Mouse (Mus musculus): Measurements from ENCODE around the gene Cntn2.

Gene Cntn2

GRCm38 (mm10) chr1:132557901-132558631 lies 15.0 kb upstream of the Cntn2 start:
- peak; percentile 51 to 66 for DNase-seq

GRCm38 (mm10) chr1:132543789-132544188 lies 733 bp upstream of the Cntn2 start:
- DNase-seq, result no peak

GRCm38 (mm10) chr1:132541824-132542599 lies 1.0 kb downstream of the Cntn2 start:
- no peak for DNase-seq

- peak; percentile 78 to 86 for DNase-seq
Measured at GRCm38 (mm10) chr1:132541171-132541823, 1.8 kb downstream of the Cntn2 start.

- no peak for DNase-seq
Measured at GRCm38 (mm10) chr1:132540701-132541100, 2.4 kb downstream of the Cntn2 start.

- no peak for DNase-seq
Measured at GRCm38 (mm10) chr1:132537736-132538135, 5.3 kb downstream of the Cntn2 start.

GRCm38 (mm10) chr1:132536416-132536815 lies 6.6 kb downstream of the Cntn2 start:
- no peak for DNase-seq

GRCm38 (mm10) chr1:132535541-132535940 lies 7.5 kb downstream of the Cntn2 start:
- DNase-seq, result no peak

GRCm38 (mm10) chr1:132533840-132534239 lies 9.2 kb downstream of the Cntn2 start:
- DNase-seq, result no peak

- DNase-seq, result no peak
Measured at GRCm38 (mm10) chr1:132532521-132532920, 10.5 kb downstream of the Cntn2 start.

GRCm38 (mm10) chr1:132530631-132531191 lies 12.3 kb downstream of the Cntn2 start:
- DNase-seq, result no peak

- DNase-seq, result no peak
Measured at GRCm38 (mm10) chr1:132528647-132529334, 14.3 kb downstream of the Cntn2 start.

- DNase-seq, result no peak
Measured at GRCm38 (mm10) chr1:132528071-132528470, 15.0 kb downstream of the Cntn2 start.

- DNase-seq, result peak; percentile 69 to 73
Measured at GRCm38 (mm10) chr1:132525832-132526231, 17.2 kb downstream of the Cntn2 start.

- peak; percentile 48 to 53 for DNase-seq
Measured at GRCm38 (mm10) chr1:132523920-132524319, 19.1 kb downstream of the Cntn2 start.

GRCm38 (mm10) chr1:132523048-132523447 lies 20.0 kb downstream of the Cntn2 start:
- no peak for DNase-seq

GRCm38 (mm10) chr1:132520764-132521163 lies 22.3 kb downstream of the Cntn2 start:
- DNase-seq, result peak; percentile 81 to 88

GRCm38 (mm10) chr1:132519734-132520133 lies 23.3 kb downstream of the Cntn2 start:
- no peak for DNase-seq

GRCm38 (mm10) chr1:132518621-132519020 lies 24.4 kb downstream of the Cntn2 start:
- no peak for DNase-seq

- DNase-seq, result no peak
Measured at GRCm38 (mm10) chr1:132516776-132517175, 26.3 kb downstream of the Cntn2 start.

- no peak for DNase-seq
Measured at GRCm38 (mm10) chr1:132515339-132515738, 27.7 kb downstream of the Cntn2 start.

GRCm38 (mm10) chr1:132512106-132512505 lies 30.9 kb downstream of the Cntn2 start:
- no peak for DNase-seq

- peak; percentile 42 to 69 for DNase-seq
Measured at GRCm38 (mm10) chr1:132511521-132511920, 31.5 kb downstream of the Cntn2 start.
